Mouse (Mus musculus) bone marrow macrophage, adult 2 months (primary cell): ENCODE results near the gene Rnf31.

Experiments used
- CTCF ChIP-seq: IDR thresholded peaks from 2 replicates; pipeline ENCODE4 v1.5.1; 2012; ENCODE audit warnings: low read depth, mild to moderate bottlenecking, low read length, moderate library complexity
- POLR2A ChIP-seq: IDR thresholded peaks from 2 replicates; pipeline ENCODE4 v1.6.1; 2012; ENCODE audit warnings: mild to moderate bottlenecking, low read depth, low read length, borderline replicate concordance

DNA sequence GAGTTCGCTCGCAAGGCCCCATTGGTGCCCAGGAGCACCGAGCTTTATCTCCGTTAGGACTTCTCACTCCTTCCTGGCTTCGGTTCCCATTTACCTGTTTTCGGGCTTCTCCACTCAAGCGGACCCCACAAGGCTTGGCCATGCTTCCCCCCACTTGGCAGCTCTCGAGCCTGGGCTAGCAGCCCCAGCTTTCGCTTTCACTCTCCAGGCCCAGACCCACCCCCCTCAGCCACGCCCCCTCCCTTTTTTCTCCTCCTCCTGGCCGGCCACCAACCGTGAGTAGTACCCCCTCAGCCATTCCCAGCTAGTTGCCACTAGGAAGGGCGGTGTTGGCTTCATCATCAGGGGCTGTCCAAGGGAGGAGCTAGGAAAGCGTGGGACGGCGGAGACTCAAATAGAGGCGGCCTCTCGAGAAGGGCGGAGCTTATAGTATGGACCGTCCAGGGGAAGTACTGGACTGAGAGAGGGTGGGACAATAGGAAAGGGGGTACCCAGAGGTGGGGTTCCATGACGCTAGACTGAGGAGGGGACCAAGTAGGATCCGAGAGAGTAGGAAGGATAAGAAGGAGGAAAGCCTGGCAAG lies 669 bp upstream of the Rnf31 start, which contains the start of gene Psme2:
- TF ChIP-seq CTCF (no peak), POLR2A (no peak)
